Mouse (Mus musculus) embryonic facial prominence, embryonic 11.5 days (tissue): ENCODE measurements at regions not wholly inside any gene's neighbourhood (a gene's known extent, or its start where the extent isn't known, plus 50 kb on each side); places are given as distances from the start of the nearest gene placed in this dataset.
A peak's percentile ranks its signal among the peaks of the same experiment; 100 is the strongest.

ENCODE experiments used
- ATAC-seq: fragments of 200-750 bp; cut with Nextera tagmentation; replicated peaks from 2 replicates; pipeline ENCODE4 v1.8.0; 2017; ENCODE audit warnings: low read depth; ENCODE audit not compliant: insufficient number of reproducible peaks, low FRiP score, low TSS enrichment
- DNase-seq: peaks from one replicate; pipeline ENCODE4 v3.0.0-alpha.2; 2015; ENCODE audit warnings: low spot score
- H3K27ac ChIP-seq: fragments of 300-500 bp; sonication (generic); replicated peaks from 2 replicates; pipeline ENCODE4 v1.5.1; 2014; ENCODE audit warnings: mild to moderate bottlenecking, low read depth, low read length, control low read depth
- H3K27me3 ChIP-seq: fragments of 300-500 bp; sonication (generic); 2 replicates; pipeline ENCODE4 v1.6.1; 2014; ENCODE audit warnings: mild to moderate bottlenecking, low read length, moderate library complexity, mixed read lengths; ENCODE audit not compliant: control insufficient read depth, insufficient read depth
- H3K36me3 ChIP-seq: fragments of 300-500 bp; sonication (generic); replicated peaks from 2 replicates; pipeline ENCODE4 v1.6.1; 2014; ENCODE audit warnings: low read depth, mild to moderate bottlenecking, low read length, moderate library complexity, mixed read lengths; ENCODE audit not compliant: control insufficient read depth, insufficient read depth
- H3K4me1 ChIP-seq: fragments of 300-500 bp; sonication (generic); 2 replicates; pipeline ENCODE4 v1.6.1; 2014; ENCODE audit warnings: low read length, mixed read lengths; ENCODE audit not compliant: control insufficient read depth, insufficient read depth
- H3K4me2 ChIP-seq: fragments of 300-500 bp; sonication (generic); 2 replicates; pipeline ENCODE4 v1.6.1; 2014; ENCODE audit warnings: low read depth, mild to moderate bottlenecking, control low read depth, low read length, moderate library complexity
- H3K4me3 ChIP-seq: fragments of 300-500 bp; sonication (generic); 2 replicates; pipeline ENCODE4 v1.5.1; 2014; ENCODE audit warnings: low read depth, low read length, control low read depth
- H3K9ac ChIP-seq: fragments of 300-500 bp; sonication (generic); replicated peaks from 2 replicates; pipeline ENCODE4 v1.6.1; 2014; ENCODE audit warnings: mild to moderate bottlenecking, control low read depth, low read length
- H3K9me3 ChIP-seq: fragments of 300-500 bp; sonication (generic); replicated peaks from 2 replicates; pipeline ENCODE4 v1.6.1; 2016; ENCODE audit warnings: mild to moderate bottlenecking, low read length, inconsistent platforms, mixed read lengths; ENCODE audit not compliant: control insufficient read depth
- WGBS: fragments of 180-500 bp; shearing (Covaris S2); extraction: QIAGEN DNeasy Blood & Tissue Kit; methylation state at CpG from one replicate; pipeline ENCODE4 v1.1.7; 2014; 5-methylcytosine and 5-hydroxymethylcytosine counted together

DNA sequence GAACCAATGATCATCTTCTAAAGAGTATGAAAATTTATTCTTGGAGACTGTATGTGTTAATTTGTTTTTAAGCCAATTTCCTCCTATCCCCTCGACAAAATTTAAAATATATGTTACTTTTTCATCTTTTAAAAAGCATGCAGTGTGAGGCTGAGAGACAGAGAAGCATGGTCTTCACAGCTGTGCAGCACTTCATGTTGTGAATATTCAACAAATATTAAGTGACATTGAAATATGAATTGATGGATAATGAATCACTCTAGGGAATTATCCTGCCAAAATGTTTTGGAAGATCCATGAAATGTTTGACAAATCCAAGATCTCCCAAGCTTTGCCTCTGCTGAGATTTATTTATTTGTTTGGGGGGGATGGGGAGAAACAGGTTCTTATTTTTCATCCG, 233.9 kb upstream of the Gm11146 start:
- no peak overlapping the region for H3K4me2 ChIP-seq
- H3K27me3 ChIP-seq: no peaks in the 10 kb centered on the region
- ATAC-seq: no peak
- no peak for DNase-seq
- H3K4me3 ChIP-seq: no peak overlapping the region
- WGBS: 83% methylated on average over 2 of the region's 2 CpGs
- no peaks in the 10 kb centered on the region for H3K4me1 ChIP-seq
- no peaks in the 10 kb centered on the region for H3K36me3 ChIP-seq
- no peak overlapping the region for H3K27ac ChIP-seq
- no peaks in the 10 kb centered on the region for H3K9me3 ChIP-seq
- no peak overlapping the region for H3K9ac ChIP-seq

DNA sequence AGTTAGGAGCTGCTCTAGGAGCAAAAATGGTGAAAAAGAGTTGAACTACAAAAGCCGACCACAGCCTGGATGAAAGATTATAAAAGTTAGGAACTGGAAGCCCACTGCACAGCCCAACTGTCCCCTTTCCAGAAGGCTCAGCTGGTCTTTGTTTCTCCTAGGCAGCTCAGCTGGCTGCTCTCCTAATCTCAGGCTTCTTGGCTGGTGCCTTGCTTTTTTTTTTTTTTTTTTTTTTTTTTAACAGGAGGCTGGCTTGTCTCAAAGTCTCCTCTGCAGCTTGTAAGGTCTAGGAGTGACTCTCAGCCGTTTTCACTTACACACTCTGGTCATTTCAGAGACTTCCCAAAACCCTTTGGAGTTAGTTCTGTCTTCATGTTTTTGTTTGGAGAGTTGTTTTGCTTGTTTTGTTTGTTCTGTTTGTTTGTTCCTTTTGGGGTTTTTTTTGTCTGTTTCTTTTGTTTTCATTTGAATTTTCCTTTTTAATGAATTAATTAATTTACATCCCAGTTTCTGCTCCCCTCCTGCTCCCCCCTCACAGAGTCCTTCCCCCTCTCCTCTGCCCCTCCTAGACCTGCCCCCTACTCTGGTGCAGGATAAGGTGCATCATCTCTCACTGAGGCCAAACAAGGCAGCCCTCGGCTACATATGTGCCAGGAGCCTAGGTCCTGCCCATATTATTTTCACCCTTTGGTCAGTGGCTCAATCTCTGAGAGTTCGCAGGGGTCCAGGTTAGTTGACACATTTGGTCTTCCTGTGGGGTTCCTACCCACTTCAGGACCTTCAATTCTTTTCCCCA, 225.6 kb upstream of the Gm11146 start:
- no peak for ATAC-seq
- H3K4me3 ChIP-seq: no peak overlapping the region
- WGBS: 72% methylated on average over 4 of the region's 4 CpGs

DNA sequence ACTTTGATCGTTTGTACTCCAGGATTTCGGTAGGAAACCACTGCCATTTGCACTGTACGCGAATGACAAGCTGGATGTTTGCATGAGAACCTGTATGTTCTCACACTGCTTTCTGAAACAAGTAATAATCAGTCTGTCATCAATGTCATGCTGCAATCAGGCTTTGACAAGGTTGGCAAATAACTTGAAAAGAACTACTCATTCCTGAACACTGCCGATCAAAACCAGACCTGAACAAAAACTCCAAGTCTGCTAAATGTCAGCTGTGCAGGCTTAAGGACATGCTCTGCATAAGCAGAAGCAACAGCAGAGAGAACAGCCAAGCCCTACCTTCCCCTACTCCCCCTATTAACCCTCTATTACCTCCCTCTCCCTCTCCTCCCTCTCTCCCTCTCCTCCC, 197.8 kb upstream of the Gm11146 start:
- 54% methylated on average over 5 of the region's 5 CpGs for WGBS
- Histone ChIP-seq H3K9me3 (no peaks in the 10 kb centered on the region), H3K27me3 (no peaks in the 10 kb centered on the region), H3K4me1 (no peaks in the 10 kb centered on the region), H3K27ac (no peak overlapping the region), H3K4me3 (no peak overlapping the region), H3K9ac (no peak overlapping the region), H3K36me3 (no peaks in the 10 kb centered on the region), H3K4me2 (no peak overlapping the region)
- ATAC-seq: no peak
- DNase-seq: peak; percentile 60

More for the DNA sequence above, 225.6 kb upstream of the Gm11146 start:
- Histone ChIP-seq H3K9ac (no peak overlapping the region), H3K9me3 (no peaks in the 10 kb centered on the region), H3K4me2 (no peak overlapping the region), H3K4me1 (no peaks in the 10 kb centered on the region), H3K27me3 (no peaks in the 10 kb centered on the region), H3K27ac (no peak overlapping the region), H3K36me3 (no peaks in the 10 kb centered on the region)
- DNase-seq: peak; percentile 22

DNA sequence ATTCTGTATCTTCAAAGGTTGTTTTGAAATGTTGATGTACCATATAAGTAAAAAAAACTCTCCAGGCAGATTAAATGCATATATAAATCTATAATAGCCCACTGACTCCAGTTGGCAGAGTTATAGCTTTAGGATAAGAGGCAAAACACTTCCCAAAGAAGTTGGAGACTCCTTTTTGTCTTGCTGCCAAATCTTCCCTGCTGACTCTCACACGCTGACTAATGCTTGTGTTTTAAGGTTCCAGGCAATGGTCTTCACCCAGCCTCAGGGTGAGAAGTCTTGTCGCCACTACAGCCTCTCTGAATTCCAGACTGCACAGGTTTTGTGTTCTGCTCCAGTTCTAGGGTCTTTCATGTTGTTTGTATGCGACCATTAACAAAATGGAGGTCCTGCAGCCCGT, 195.0 kb upstream of the Gm11146 start:
- Histone ChIP-seq H3K9ac (no peak overlapping the region), H3K27ac (no peak overlapping the region), H3K4me1 (no peaks in the 10 kb centered on the region), H3K9me3 (no peaks in the 10 kb centered on the region), H3K27me3 (no peaks in the 10 kb centered on the region), H3K4me2 (no peak overlapping the region), H3K36me3 (no peaks in the 10 kb centered on the region), H3K4me3 (no peak overlapping the region)
- DNase-seq (no peak), ATAC-seq (no peak)
- WGBS: 80% methylated on average over 4 of the region's 4 CpGs

DNA sequence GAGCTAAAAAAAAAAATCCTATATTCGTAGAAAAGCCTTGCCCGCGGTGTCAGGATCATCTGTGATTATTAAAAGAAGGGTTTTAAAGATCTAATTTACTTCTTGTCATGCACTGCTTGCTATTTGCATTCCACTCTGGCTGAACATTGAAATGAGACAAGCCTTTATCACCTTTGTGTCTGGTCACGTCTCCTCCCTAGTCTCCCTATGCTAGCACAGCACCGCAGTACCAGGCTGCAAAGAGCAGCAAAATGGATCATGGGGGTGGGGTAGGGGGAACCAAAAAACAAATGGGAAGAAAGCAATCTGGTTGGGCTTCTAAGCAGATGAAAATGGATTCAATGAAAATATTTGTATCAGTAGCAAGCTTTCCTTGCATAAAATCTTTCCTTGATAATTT, 187.8 kb upstream of the Gm11146 start:
- DNase-seq: no peak
- no peak overlapping the region for H3K4me3 ChIP-seq
- no peak for ATAC-seq

DNA sequence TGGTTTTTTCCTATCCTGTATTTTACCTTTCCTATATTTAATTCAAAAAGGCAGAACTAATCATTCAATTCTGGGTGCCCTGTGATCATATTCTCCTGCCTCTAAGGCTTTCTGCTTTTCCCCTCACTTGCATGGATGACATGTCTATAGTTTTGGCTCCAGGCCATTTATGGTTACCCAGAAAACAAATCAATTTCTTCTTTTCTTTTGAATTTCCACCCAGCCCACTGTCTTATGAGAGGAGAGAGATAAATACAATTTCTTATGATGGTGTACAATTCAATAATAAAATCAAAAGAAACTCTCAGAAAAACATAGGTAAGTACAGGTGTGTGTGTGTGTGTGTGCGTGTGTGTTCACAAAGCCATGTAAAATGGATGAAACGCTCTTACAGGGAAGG, 187.3 kb upstream of the Gm11146 start:
- WGBS: 84% methylated on average over 2 of the region's 2 CpGs
- Histone ChIP-seq H3K27ac (no peak overlapping the region), H3K9ac (no peak overlapping the region)

More for the DNA sequence above, 187.8 kb upstream of the Gm11146 start:
- no peaks in the 10 kb centered on the region for H3K27me3 ChIP-seq
- H3K4me2 ChIP-seq: no peak overlapping the region
- no peaks in the 10 kb centered on the region for H3K4me1 ChIP-seq
- no peak overlapping the region for H3K9ac ChIP-seq
- H3K9me3 ChIP-seq: no peaks in the 10 kb centered on the region
- no peak overlapping the region for H3K27ac ChIP-seq
- no peaks in the 10 kb centered on the region for H3K36me3 ChIP-seq
- WGBS: 86% methylated on average over 5 of the region's 5 CpGs

DNA sequence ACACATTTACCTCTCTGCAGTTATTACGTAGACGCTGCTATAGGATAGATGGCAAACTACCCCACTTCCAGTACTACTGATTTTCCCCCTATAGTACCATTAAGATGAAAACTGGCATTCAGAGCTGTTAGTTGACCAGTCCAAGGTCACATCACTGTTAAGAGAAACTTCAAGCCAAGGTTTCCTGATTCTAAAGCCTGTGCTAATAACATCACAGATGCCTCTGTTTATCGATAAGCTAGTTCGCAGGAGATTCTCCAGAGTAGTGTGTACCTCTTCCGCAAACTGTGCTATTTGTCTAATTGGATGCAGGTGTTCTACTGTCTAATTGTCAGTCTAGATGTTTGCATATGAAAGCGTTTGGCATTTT, 186.9 kb upstream of the Gm11146 start:
- Histone ChIP-seq H3K27me3 (no peaks in the 10 kb centered on the region), H3K9ac (no peak overlapping the region), H3K4me1 (no peaks in the 10 kb centered on the region), H3K4me3 (no peak overlapping the region), H3K4me2 (no peak overlapping the region), H3K9me3 (no peaks in the 10 kb centered on the region), H3K36me3 (no peaks in the 10 kb centered on the region), H3K27ac (no peak overlapping the region)
- DNase-seq (no peak), ATAC-seq (no peak)
- WGBS: 71% methylated on average over 6 of the region's 6 CpGs

More for the DNA sequence above, 187.3 kb upstream of the Gm11146 start:
- no peaks in the 10 kb centered on the region for H3K4me1 ChIP-seq
- no peaks in the 10 kb centered on the region for H3K36me3 ChIP-seq
- no peaks in the 10 kb centered on the region for H3K9me3 ChIP-seq
- DNase-seq: no peak
- no peak overlapping the region for H3K4me3 ChIP-seq
- no peak for ATAC-seq
- H3K27me3 ChIP-seq: no peaks in the 10 kb centered on the region
- no peak overlapping the region for H3K4me2 ChIP-seq

DNA sequence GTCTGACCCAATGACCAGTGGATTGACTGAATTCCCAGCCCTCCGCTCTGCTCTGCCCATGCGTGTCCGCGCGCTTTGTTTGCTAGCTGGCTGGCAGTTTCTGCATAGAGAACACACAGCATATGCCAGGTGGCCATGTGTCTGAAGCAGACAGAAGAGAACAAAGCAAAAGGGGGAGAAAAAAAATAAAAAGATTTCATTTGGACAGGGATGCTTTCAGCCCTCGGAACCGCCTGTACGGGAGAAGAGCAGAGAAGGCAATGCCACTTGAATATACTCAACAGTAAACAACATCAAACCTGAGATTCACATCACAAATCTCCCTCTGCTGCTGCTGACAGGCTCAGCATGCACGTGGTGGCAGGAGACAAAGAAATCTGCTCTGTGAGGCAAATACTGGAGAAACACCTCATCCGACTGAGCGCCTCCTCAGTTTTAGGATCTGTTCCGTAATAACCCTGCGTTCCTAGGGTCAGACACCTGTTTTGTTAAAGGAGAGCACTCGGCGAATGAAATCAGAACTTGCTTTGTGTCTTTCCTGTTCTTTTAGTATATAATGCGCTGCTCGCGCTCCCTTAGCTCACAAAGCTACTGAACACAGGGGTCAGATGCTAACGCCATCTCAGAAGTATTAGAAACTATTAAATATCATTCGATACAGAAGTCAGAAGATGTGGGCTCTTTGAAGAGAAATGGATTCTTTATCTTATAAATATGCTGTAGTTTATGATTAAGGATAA, 186.3 kb upstream of the Gm11146 start:
- H3K27me3 ChIP-seq: no peaks in the 10 kb centered on the region
- H3K4me1 ChIP-seq: no peaks in the 10 kb centered on the region
- no peaks in the 10 kb centered on the region for H3K36me3 ChIP-seq
- no peak overlapping the region for H3K4me2 ChIP-seq
- 64% methylated on average over 20 of the region's 20 CpGs for WGBS
- ATAC-seq: peak; percentile 91
- H3K4me3 ChIP-seq: no peak overlapping the region
- peak; percentile 42 for DNase-seq
- H3K9ac ChIP-seq: peak overlapping the region; percentile 1
- H3K9me3 ChIP-seq: no peaks in the 10 kb centered on the region
- no peak overlapping the region for H3K27ac ChIP-seq
